Mouse (Mus musculus) adrenal gland, adult 18-20 months (tissue): ENCODE measurements around the gene Clec4d. TPM values are rescaled to one million over a fixed set of nuclear protein-coding genes. Genes with fewer than 3 reads are reported as not detected.
"Not testable (repeated sequence)": the region's sequence is repeated elsewhere in the genome, so short reads cannot be mapped to it uniquely, and the experiment has no call there.

ENCODE experiments used
- DNase-seq, 2 experiments: peaks; one replicate each; pipeline ENCODE4 v3.0.0; 2021 to 2022; ENCODE audit warnings: low spot score in 2 of 2
- total RNA-seq, 2 experiments: library from RNA; stranded (reverse); gene quantifications; 1 replicate in 1 of 2; 2 replicates in 1 of 2; pipeline ENCODE4 v1.2.3; 2021

Gene Clec4d
- total RNA-seq, 2 experiments from 2014 or later = 1.1 to 2.5 TPM

GRCm38 (mm10) chr6:123306315-123306714 lies 44.4 kb downstream of the Clec4d start:
- DNase-seq = not testable (repeated sequence)

GRCm38 (mm10) chr6:123308033-123308432 lies 46.1 kb downstream of the Clec4d start, which contains the start of gene Vmn2r19:
Gene Vmn2r19 (plus strand): TSS chr6:123308333.
- DNase-seq = no peak

Other genes starting within 250 kb of the Clec4d start
- gene Clec4b1, start 212.1 kb upstream of the Clec4d start, total RNA-seq = under 1 TPM in 1 of 2 experiments, not detected in 1; 0.93 TPM
- 1 to 10 TPM; 3.3 to 4.6 TPM for gene Clec4a2, start 155.7 kb upstream of the Clec4d start, total RNA-seq
- not detected for gene Clec4b2, start 89.2 kb upstream of the Clec4d start, total RNA-seq
- gene Clec4n, start 32.3 kb upstream of the Clec4d start, total RNA-seq = 1 to 10 TPM in 1 of 2 experiments, not detected in 1; 1.6 TPM
- gene Clec4e, start 27.8 kb downstream of the Clec4d start, total RNA-seq = under 1 TPM in 1 of 2 experiments, not detected in 1; 0.36 TPM
- not detected for gene Vmn2r19, start 46.2 kb downstream of the Clec4d start, total RNA-seq
- gene Vmn2r20, start 156.0 kb downstream of the Clec4d start, total RNA-seq = not detected